Mouse (Mus musculus) c-Kit-positive CD71-negative TER-119-negative erythroid progenitor cells, embryonic 14.5 days (primary cell): Measurements from ENCODE around the gene Zranb1.

Experiments used
- DNase-seq: peaks from one replicate; pipeline ENCODE4 v3.0.0-alpha.2; 2013; ENCODE audit warnings: low read depth

The Zranb1 gene

GRCm38 (mm10) chr7:132927201-132927600, 3.7 kb upstream of the Zranb1 start:
- no peak for DNase-seq

GRCm38 (mm10) chr7:132930055-132930454, 887 bp upstream of the Zranb1 start:
- no peak for DNase-seq

DNA sequence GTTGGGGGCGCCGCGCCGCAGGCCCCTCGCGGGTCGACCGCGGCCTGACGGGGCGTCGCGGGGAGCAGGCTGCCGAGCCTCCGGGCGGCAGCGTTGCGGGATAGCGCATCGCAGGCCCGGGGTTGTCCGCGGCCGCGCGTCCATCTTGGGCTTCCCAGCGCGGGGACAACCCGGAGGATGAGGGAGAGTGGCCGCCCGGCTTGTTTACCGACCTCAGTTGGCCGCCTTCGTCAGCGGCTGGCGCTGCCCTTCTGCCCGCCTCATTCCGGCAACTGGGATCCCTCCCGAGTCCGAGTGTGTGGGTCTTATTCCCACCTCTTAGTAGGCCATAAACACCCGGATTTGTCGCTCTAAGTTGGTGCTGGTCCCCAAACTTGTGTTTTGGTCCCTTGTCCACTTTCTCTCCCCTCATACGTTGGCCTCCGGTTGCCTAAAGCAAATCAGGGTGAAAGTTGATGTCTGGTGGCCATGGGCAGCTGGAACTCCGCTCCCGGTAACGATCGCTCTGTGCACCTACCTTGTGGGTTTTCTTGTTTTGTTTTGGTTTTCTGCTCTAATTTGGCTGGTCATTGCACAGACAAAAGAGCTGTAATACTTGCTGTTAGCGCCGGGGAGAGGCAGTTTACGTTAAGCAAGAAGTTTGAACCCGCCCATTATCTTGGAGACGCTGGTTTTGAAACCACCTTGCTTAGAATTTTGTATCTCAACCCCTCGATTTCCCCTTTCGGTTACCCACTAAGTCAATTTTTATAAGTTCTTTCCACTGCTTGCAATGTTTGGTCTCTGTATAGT, 814 bp downstream of the Zranb1 start:
- DNase-seq: no peak

- no peak for DNase-seq
These were observed 2.4 kb downstream of the Zranb1 start for GRCm38 (mm10) chr7:132933331-132933730.

DNA sequence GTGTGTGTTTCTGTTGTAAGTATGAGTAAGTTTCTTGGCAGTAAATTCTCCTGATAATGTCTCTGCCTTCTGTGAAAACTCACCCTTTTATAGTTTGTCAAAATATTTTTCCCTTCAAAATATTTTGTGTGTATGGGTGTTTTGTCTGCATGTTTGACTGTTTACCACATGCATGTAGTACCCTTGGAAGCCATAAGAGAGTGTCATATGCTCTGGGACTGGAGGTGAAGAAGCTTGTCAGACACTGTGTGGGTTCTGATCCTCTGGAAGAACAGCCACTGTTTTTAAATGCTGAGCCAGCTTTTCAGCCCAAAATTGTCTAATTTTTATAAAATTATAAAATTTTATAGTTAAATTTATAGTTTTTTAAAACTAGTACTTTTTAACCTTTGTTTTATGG, 3.8 kb downstream of the Zranb1 start:
- DNase-seq: no peak

DNA sequence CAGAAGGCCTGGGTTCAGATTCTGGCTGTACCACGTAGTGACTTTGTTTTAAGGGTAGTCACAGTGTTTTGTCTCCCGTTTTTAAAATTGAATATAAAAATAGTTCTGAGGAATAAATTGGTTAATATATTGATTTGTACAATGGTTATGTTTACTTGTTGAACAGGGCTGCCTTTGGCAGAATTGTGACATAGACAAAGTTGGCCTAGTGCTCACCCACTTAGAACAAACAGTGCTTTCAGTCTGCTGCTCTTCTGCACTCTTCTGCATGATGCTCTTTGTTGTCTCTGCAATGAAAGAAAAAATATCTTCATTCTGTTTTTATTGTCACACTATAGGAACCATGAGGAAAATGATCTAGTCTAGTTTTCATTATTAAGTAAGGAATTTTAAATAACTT, 8.2 kb downstream of the Zranb1 start:
- DNase-seq: no peak

DNA sequence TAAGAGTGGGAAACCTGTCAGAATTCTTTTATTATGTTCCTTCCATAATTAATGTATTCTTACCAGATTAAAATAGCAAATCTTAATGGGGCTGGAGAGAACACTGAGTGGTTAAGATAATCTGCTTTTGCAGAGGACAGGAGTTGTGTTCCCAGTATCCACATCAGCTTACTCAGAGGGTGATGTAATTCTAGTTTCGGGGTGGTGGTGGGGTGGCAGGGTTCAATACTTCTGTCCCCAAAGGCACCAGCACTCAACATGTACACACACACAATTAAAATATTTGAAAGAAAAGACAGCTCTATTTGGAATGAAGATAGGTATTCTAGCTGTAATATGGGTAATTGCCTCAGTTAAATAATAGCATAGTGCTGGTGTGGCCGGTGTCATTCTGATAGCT, 9.6 kb downstream of the Zranb1 start:
- no peak for DNase-seq

- DNase-seq: no peak
These were observed 19.0 kb downstream of the Zranb1 start for GRCm38 (mm10) chr7:132949968-132950367.

DNA sequence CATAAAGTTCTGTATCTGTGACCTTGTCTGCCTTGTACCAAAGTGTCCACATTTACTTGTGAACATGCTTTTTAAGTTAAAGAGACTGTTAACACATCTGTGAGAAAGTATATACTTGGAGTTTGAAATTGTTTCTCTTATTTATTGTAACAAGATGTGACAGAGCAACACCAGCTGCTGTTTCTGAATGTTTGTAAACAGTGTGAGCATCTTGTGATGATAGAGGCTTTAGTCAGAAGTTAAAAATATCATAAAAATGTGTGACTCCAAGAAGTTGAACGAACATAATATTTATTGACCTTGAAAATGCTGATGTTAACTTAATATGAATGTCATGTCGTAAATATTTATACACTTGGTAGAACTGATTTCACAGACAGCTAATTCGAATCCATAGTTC, 19.7 kb downstream of the Zranb1 start:
- no peak for DNase-seq

- DNase-seq: no peak
These were observed 33.5 kb downstream of the Zranb1 start for GRCm38 (mm10) chr7:132964395-132964794.

GRCm38 (mm10) chr7:132965707-132966106, 34.8 kb downstream of the Zranb1 start:
- DNase-seq: no peak

GRCm38 (mm10) chr7:132972079-132972478, 41.1 kb downstream of the Zranb1 start:
- DNase-seq: no peak

GRCm38 (mm10) chr7:132976079-132976478, 45.1 kb downstream of the Zranb1 start:
- no peak for DNase-seq

DNA sequence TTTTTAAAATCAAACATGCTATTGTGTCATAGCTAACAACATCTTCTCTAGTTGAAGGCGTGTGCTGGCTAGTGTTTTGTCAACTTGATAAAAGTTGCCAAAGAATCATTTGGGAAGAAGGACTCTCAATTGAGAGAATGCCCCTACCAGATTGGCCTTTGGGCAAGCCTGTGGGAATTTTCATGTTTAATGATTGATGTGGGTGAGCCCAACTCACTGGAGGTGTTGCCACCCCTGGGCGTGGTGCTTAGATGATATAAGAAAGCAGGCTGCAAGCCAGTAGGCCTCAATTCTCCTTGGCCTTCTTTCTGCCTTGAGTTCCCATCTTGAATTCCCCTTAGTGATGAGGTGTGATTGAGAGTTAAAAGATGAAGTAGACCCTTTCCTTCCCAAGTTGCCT, 47.0 kb downstream of the Zranb1 start:
- DNase-seq: no peak

DNA sequence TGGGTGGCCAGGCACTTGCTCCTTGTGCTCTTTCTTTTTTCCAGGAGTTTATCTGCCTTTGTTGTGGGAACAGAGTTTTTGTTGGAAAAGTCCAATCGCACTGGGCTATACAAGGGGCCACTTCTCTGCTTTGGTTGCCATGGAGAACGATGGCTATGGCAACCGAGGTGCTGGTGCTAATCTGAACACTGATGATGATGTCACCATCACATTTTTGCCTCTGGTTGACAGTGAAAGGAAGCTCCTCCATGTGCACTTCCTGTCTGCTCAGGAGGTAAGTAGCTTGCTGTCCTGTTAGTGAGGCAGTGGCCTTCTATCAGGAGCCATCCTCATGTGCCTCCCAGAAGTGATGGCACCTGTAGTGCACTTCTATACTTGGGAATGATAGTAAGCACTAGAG, 51.7 kb downstream of the Zranb1 start:
- no peak for DNase-seq

DNA sequence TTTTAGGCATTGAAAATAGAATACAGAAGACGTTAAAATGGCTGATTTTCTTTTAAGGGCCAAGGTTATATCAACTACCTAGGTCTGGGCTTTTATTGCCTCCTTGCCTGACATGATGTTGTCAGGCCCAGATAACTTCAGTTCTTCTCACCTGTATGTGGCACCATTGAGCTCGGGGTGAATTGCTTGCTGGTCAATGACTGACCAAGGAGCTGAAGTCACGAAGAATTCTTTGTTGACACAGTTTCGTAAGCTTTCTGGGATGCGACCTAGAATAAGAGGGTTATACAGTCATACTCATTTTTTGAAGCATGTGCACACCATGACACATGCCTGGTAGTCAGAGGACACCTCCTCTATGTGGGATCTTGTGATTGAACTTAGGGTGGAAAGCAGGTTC, 58.9 kb downstream of the Zranb1 start:
- DNase-seq: no peak

DNA sequence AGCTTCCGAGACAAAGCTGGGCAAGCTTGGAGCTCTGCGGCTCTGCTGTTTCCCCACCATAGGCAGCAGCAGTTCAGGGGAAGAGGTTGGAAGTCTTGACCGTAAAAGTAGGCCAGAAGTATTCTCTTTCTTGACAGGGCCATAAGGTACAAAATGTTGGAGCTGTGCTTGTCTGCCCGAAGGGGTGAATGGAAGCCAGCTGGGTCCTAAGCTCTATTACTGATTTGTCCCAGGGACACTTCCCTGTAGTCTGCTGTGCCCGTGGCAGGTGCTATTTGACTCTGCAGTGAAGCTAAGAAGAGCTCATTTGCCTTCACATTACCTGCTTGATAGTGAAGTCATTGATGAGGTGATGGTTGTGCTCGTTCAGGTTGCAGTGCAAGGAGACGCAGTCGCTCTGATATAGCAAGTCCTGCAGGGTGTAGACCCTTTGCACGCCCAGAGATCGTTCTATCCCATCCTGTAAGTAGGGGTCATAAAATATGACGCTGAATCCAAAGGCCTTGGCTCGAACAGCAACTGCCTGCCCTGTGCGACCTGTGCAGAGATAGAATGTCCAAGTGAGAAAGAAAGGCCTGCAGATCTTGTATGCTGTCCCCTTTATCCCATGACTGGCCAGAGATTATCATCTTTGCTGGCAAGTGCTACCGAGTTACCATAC, 60.4 kb downstream of the Zranb1 start:
- no peak for DNase-seq

DNA sequence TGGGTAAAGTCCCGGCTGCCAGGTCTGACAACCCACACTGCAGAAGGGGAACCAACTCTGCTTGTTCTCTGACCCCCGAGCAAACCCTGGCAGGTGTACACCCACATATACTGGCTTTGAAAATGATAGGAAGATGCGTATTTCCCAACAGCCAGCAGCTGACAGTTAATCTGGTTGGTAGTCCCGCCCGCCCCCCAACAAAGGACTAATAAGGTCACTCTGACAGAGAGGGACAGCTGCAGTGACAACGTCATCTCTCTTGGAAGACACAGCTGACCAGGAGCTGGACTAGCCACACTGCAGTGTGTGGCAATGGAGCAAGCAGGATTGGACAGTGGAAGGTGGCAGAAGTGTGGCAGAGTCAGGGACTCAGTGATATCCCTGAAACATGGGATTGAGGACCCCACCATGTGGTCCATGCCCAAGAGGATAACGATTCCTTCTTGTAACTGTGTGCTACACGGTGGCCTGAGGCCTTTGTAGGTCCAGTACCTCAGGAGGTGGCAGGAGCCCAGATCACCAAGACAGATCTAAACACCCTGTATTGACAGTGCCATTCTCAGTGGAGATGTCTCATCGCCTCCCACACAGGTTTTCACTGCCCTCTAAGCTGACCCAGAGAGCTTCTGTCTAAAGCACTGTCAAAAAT, 62.1 kb downstream of the Zranb1 start:
- DNase-seq: no peak

- DNase-seq: no peak
These were observed 63.2 kb downstream of the Zranb1 start for GRCm38 (mm10) chr7:132994120-132994519.

DNA sequence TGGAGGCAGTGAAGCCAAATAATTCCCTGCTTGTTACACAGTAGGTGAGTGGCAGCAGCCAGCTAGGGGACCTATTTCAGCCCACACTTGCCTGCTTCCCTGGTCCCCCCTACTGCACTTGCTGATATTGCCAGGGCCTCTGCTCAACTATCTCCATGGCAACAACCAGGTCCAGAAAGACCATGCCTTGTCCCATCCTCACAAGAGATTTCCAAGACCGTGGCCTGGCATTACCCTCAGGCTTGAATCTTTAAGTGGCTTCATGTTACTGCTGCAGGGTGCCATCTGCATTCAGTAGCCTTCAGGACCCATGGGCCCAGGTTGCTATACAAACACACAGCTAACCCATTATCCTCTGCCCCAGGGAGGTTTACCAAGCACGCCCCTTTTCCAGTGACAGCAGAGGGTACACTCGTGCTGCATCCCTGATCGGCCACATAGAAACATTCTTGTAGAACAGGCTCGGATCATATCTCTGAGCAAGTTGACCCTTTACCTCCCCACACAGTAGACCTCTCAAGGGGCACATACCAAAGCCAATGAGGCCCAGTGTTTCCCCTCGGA, 63.8 kb downstream of the Zranb1 start:
- no peak for DNase-seq

DNA sequence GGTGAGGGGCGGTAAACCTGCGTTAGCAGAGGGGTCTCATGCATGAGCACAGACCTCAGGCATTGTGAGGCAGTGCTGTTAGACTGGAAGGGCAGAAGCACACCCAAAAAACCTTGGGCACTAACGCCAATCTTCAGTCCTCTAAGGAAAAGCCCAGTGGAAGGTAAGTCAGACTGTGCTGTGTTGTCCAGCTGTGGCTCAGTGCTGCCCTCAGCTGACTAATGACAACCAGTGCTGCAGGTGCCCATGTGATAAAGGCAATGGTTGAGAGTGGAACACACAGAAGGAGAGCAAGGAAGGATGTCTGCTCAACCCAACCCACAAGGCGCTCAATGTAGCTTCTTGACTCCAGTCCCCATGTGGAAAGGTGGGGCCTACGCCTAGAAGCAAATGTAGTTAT, 65.4 kb downstream of the Zranb1 start:
- DNase-seq: no peak

GRCm38 (mm10) chr7:132998639-132999038, 67.7 kb downstream of the Zranb1 start:
- no peak for DNase-seq

GRCm38 (mm10) chr7:132999061-132999460, 68.1 kb downstream of the Zranb1 start:
- DNase-seq: no peak
